Mouse (Mus musculus): Measurements from ENCODE around the gene Ovgp1.

- no peak for TF ChIP-seq MXI1 (IDR thresholded peaks at IDR 0.05; ENCODE audit: low read depth, low read length)
- no peak for TF ChIP-seq GABPA (IDR thresholded peaks at IDR 0.05; ENCODE audit: low read depth, low read length)
- TF ChIP-seq POLR2A (IDR thresholded peaks at IDR 0.05; ENCODE audit: control insufficient read depth in 1 of 2, insufficient read depth in 1 of 2, low read depth in 1 of 2, low read length in 2 of 2, poor library complexity in 1 of 2), result no peak
- no peak for TF ChIP-seq POLR2AphosphoS2 (IDR thresholded peaks at IDR 0.05; ENCODE audit: low read length)
- no peak for TF ChIP-seq CTCF (IDR thresholded peaks at IDR 0.05 in 2 of 3, conservative IDR thresholded peaks at IDR 0.05 in 1 of 3; ENCODE audit: control insufficient read depth in 1 of 3, insufficient read depth in 1 of 3, low read depth in 2 of 3, low read length in 3 of 3, poor library complexity in 1 of 3, severe bottlenecking in 1 of 3)
- TF ChIP-seq ETS1 (IDR thresholded peaks at IDR 0.05; ENCODE audit: low read depth, low read length), result no peak
- no peak for TF ChIP-seq EP300 (IDR thresholded peaks at IDR 0.05; ENCODE audit: low read depth in 1 of 2, low read length in 2 of 2)
- TF ChIP-seq GATA1 (IDR thresholded peaks at IDR 0.05; ENCODE audit: low read depth, low read length), result no peak
- no peak for TF ChIP-seq TAL1 (IDR thresholded peaks at IDR 0.05; ENCODE audit: low read length)
- TF ChIP-seq MAX (IDR thresholded peaks at IDR 0.05; ENCODE audit: low read length), result no peak
- no peak for TF ChIP-seq RAD21 (IDR thresholded peaks at IDR 0.05; ENCODE audit: low read depth, low read length)
- no peak for TF ChIP-seq ELF1 (IDR thresholded peaks at IDR 0.05; ENCODE audit: low read depth, low read length)
- TF ChIP-seq CHD1 (IDR thresholded peaks at IDR 0.05; ENCODE audit: low read depth, low read length), result no peak
- no peak for TF ChIP-seq ZMIZ1 (IDR thresholded peaks at IDR 0.05; ENCODE audit: low read depth, low read length)
These were observed 45.3 kb upstream of the Ovgp1 start for GRCm38 (mm10) chr3:105928195-105928569.
